Mouse (Mus musculus): ENCODE results near the gene Capza2. TPM values are rescaled to one million over a fixed set of nuclear protein-coding genes. Genes with fewer than 3 reads are reported as not detected.

Capza2 gene
- polyA plus RNA-seq, 1 experiment: 163 TPM

- TF ChIP-seq POLR2A (IDR thresholded peaks at IDR 0.05; ENCODE audit: extremely low read depth, insufficient read depth, low read length): no peak
- TF ChIP-seq CTCF (IDR thresholded peaks at IDR 0.05; ENCODE audit: extremely low read depth, insufficient read depth, low read length): no peak
- H3K4me3 ChIP-seq (ENCODE audit: insufficient read depth, low read length): no peak overlapping the region
- H3K4me1 ChIP-seq (ENCODE audit: control insufficient read depth, insufficient read depth, low read length): no peaks in the 10 kb centered on the region
- no peak overlapping the region for H3K27ac ChIP-seq (ENCODE audit: insufficient read depth, low read length)
Measured at GRCm38 (mm10) chr6:17611352-17612010, 24.6 kb upstream of the Capza2 start.

GRCm38 (mm10) chr6:17612652-17613051 is 23.4 kb upstream of the Capza2 start:
- Histone ChIP-seq H3K4me3 (ENCODE audit: insufficient read depth, low read length) (no peak overlapping the region), H3K27ac (ENCODE audit: insufficient read depth, low read length) (no peak overlapping the region), H3K4me1 (ENCODE audit: control insufficient read depth, insufficient read depth, low read length) (no peaks in the 10 kb centered on the region)
- TF ChIP-seq CTCF (IDR thresholded peaks at IDR 0.05; ENCODE audit: extremely low read depth, insufficient read depth, low read length) (no peak), POLR2A (IDR thresholded peaks at IDR 0.05; ENCODE audit: extremely low read depth, insufficient read depth, low read length) (no peak)

GRCm38 (mm10) chr6:17620823-17621222 is 15.2 kb upstream of the Capza2 start:
- H3K4me3 ChIP-seq (ENCODE audit: insufficient read depth, low read length): no peak overlapping the region
- TF ChIP-seq POLR2A (IDR thresholded peaks at IDR 0.05; ENCODE audit: extremely low read depth, insufficient read depth, low read length): no peak
- peaks cover 3% of the 10 kb centered on the region; the same call in 1 of the 2 replicates for H3K4me1 ChIP-seq (ENCODE audit: control insufficient read depth, insufficient read depth, low read length)
- no peak overlapping the region for H3K27ac ChIP-seq (ENCODE audit: insufficient read depth, low read length)

DNA sequence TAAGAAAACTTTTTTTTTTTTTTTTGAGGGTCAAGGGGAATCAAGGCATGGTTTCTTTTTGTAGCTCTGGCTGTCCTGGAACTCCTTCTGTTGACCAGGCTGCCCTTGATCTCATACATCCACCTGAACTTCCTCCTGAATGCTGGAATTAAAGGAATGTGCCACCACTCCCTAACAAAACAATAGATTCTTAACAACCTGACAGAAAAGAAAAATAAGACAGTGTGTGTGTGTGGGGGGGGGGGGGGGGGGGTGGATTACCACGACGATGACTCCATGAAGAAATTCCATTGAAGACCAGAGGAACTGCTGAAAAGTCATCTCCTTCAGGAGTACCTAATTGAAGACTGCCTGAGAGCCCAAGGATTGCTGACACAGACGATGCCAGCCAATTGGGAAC is 14.6 kb upstream of the Capza2 start:
- TF ChIP-seq CTCF (IDR thresholded peaks at IDR 0.05; ENCODE audit: extremely low read depth, insufficient read depth, low read length) (no peak), POLR2A (IDR thresholded peaks at IDR 0.05; ENCODE audit: extremely low read depth, insufficient read depth, low read length) (no peak)
- Histone ChIP-seq H3K4me1 (ENCODE audit: control insufficient read depth, insufficient read depth, low read length) (peaks cover 3% of the 10 kb centered on the region; the same call in 1 of the 2 replicates), H3K27ac (ENCODE audit: insufficient read depth, low read length) (no peak overlapping the region), H3K4me3 (ENCODE audit: insufficient read depth, low read length) (no peak overlapping the region)

GRCm38 (mm10) chr6:17628701-17629455 is 7.2 kb upstream of the Capza2 start:
- H3K27ac ChIP-seq (ENCODE audit: insufficient read depth, low read length): peak overlapping the region; percentile 78
- peaks cover 2% of the 10 kb centered on the region for H3K4me1 ChIP-seq (ENCODE audit: control insufficient read depth, insufficient read depth, low read length)
- no peak overlapping the region for H3K4me3 ChIP-seq (ENCODE audit: insufficient read depth, low read length)
- TF ChIP-seq POLR2A (IDR thresholded peaks at IDR 0.05; ENCODE audit: extremely low read depth, insufficient read depth, low read length): no peak
- no peak for TF ChIP-seq CTCF (IDR thresholded peaks at IDR 0.05; ENCODE audit: extremely low read depth, insufficient read depth, low read length)

GRCm38 (mm10) chr6:17629756-17630155 is 6.3 kb upstream of the Capza2 start:
- Histone ChIP-seq H3K27ac (ENCODE audit: insufficient read depth, low read length) (peak overlapping the region; percentile 78), H3K4me1 (ENCODE audit: control insufficient read depth, insufficient read depth, low read length) (peaks cover 2% of the 10 kb centered on the region), H3K4me3 (ENCODE audit: insufficient read depth, low read length) (no peak overlapping the region)
- TF ChIP-seq CTCF (IDR thresholded peaks at IDR 0.05; ENCODE audit: extremely low read depth, insufficient read depth, low read length): no peak
- no peak for TF ChIP-seq POLR2A (IDR thresholded peaks at IDR 0.05; ENCODE audit: extremely low read depth, insufficient read depth, low read length)

DNA sequence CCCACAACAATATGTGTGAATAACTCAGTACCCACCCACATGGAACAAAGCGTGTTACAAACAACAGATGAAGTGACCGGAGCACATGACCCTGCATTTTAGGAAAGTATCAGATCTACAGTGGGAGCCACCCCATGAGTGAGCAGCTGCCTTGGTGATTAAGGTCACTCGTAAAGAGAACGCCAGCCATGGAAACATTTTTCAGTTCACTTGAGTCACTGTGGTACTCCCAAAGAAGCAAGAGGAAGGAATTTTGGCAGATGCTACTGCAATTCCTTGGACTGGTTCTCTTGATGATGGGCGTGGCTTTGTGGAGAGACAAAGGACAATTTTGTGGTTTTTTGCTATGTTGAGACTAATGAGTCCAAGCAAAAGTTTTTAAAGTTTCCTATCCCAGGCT is 4.4 kb upstream of the Capza2 start:
- H3K4me1 ChIP-seq (ENCODE audit: control insufficient read depth, insufficient read depth, low read length): peaks cover 2% of the 10 kb centered on the region
- no peak for TF ChIP-seq CTCF (IDR thresholded peaks at IDR 0.05; ENCODE audit: extremely low read depth, insufficient read depth, low read length)
- TF ChIP-seq POLR2A (IDR thresholded peaks at IDR 0.05; ENCODE audit: extremely low read depth, insufficient read depth, low read length): no peak
- H3K4me3 ChIP-seq (ENCODE audit: insufficient read depth, low read length): no peak overlapping the region
- H3K27ac ChIP-seq (ENCODE audit: insufficient read depth, low read length): no peak overlapping the region

DNA sequence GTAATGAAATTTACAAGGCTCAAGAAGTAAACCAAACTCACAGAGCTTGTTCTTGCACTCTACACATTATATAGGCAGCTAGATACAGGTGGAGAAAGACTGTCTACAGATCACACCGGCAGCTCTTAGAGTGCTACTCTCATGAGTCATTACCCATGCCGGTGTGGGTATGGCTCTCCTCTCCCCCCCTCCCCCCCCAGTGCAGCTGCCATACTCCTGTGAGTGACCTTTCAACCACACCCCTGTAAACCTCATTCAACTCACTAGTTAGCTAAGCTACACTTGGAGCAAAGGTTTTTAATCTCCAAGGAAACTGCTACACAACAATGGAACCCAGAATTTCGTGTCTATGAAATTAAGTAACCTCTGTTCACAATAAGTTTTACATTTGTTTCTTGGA is 2.2 kb upstream of the Capza2 start:
- Histone ChIP-seq H3K27ac (ENCODE audit: insufficient read depth, low read length) (no peak overlapping the region), H3K4me3 (ENCODE audit: insufficient read depth, low read length) (no peak overlapping the region), H3K4me1 (ENCODE audit: control insufficient read depth, insufficient read depth, low read length) (no peaks in the 10 kb centered on the region; the same call in 1 of the 2 replicates)
- TF ChIP-seq POLR2A (IDR thresholded peaks at IDR 0.05; ENCODE audit: extremely low read depth, insufficient read depth, low read length): no peak
- TF ChIP-seq CTCF (IDR thresholded peaks at IDR 0.05; ENCODE audit: extremely low read depth, insufficient read depth, low read length): no peak

GRCm38 (mm10) chr6:17634992-17635391 is 1.0 kb upstream of the Capza2 start:
- 0 out of 2 replicates have a peak, but pooled peaks cover under 1% of the 10 kb centered on the region for H3K4me1 ChIP-seq (ENCODE audit: control insufficient read depth, insufficient read depth, low read length)
- TF ChIP-seq CTCF (IDR thresholded peaks at IDR 0.05; ENCODE audit: extremely low read depth, insufficient read depth, low read length) (no peak), POLR2A (IDR thresholded peaks at IDR 0.05; ENCODE audit: extremely low read depth, insufficient read depth, low read length) (no peak)
- H3K27ac ChIP-seq (ENCODE audit: insufficient read depth, low read length): no peak overlapping the region; the same call in 1 of the 2 replicates
- H3K4me3 ChIP-seq (ENCODE audit: insufficient read depth, low read length): no peak overlapping the region

DNA sequence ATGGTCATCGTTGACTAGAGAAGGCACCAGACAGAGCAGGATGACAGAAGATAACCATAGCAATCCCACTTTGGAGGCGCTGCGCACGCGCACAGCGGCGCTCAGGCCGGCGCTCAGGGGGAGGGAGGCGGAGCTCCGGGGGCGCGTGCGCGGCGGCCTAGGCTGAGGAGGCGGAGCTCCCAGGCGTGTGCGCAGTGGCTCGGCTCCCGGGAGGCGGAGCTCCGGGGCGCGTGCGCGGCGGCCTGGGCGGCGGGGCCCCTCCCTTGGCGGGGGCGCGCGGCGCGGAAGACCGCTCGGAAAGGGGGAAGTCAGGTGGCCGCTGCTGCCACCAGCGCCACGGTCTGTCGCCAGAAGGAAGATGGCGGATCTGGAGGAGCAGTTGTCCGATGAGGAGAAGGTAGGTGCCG is 733 bp downstream of the Capza2 start:
- Histone ChIP-seq H3K4me1 (ENCODE audit: control insufficient read depth, insufficient read depth, low read length) (0 out of 2 replicates have a peak, but pooled peaks cover 1% of the 10 kb centered on the region), H3K4me3 (ENCODE audit: insufficient read depth, low read length) (peak overlapping the region; percentile 85), H3K27ac (ENCODE audit: insufficient read depth, low read length) (no peak overlapping the region)
- peak; percentile 69 for TF ChIP-seq POLR2A (IDR thresholded peaks at IDR 0.05; ENCODE audit: extremely low read depth, insufficient read depth, low read length)
- TF ChIP-seq CTCF (IDR thresholded peaks at IDR 0.05; ENCODE audit: extremely low read depth, insufficient read depth, low read length): no peak

Data from cortical plate, adult 2 months (tissue).